Mouse (Mus musculus): ENCODE measurements at regions not wholly inside any gene's neighbourhood (a gene's known extent, or its start where the extent isn't known, plus 50 kb on each side); places are given as distances from the start of the nearest gene placed in this dataset.
A peak's percentile ranks its signal among the peaks of the same experiment; 100 is the strongest.
"Not testable (repeated sequence)": the region's sequence is repeated elsewhere in the genome, so short reads cannot be mapped to it uniquely, and the experiment has no call there.

DNA sequence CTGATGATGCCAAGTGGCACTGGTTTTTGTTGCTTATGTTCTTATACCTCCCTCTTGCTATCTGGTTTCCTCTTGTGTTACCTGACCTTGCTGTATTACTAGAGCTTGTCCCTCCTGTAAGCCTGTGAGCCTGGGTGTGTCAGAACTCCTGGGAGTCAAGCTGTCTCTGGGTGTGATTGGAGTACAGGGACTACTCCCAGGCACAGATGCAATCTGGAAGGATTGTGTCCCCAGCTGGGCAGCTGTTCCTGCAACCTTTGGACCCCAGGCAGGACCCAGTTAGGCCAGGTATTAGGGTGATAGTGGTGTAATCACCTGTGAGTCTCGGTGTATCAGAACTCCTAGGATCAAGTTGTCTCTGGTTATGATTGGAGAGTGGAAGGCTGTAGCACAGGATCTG is 97.4 kb upstream of the Dock11 start:
- TF ChIP-seq POLR2A (IDR thresholded peaks at IDR 0.05; ENCODE audit: insufficient read depth, low read length) (no peak), CTCF (IDR thresholded peaks at IDR 0.05; ENCODE audit: low read depth, low read length) (no peak), EP300 (IDR thresholded peaks at IDR 0.05; ENCODE audit: insufficient read depth, low read depth, low read length) (no peak)
- Histone ChIP-seq H3K9ac (ENCODE audit: low read depth, poor library complexity, severe bottlenecking) (no peak overlapping the region), H3K4me1 (ENCODE audit: control insufficient read depth, insufficient read depth, low read length) (no peaks in the 10 kb centered on the region)

DNA sequence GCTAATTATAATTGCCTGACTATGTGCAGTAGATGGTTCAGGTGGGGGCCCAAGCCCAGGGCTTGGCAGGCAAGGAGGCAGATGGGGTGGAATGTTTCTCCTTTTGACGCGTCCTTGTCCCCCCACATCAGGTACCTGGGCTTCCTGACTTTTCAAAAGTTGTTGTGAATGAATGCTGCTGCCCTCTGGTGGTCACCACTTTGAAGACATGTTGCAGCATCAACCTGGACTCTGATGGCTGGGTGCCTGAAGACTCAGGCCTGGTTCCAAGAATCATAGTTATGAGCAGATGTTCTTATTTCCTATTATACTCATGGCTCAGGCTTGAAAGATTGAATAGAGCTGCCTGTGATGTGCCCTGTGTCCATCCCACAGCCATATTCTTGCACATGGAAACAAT is 75.4 kb upstream of the Dock11 start:
- Histone ChIP-seq H3K9me3 (replicated peaks; ENCODE audit: control insufficient read depth, insufficient read depth, low read length, poor library complexity, severe bottlenecking) (no peaks in the 10 kb centered on the region), H3K4me1 (ENCODE audit: control insufficient read depth, insufficient read depth, low read length) (no peaks in the 10 kb centered on the region), H3K9ac (ENCODE audit: low read depth, poor library complexity, severe bottlenecking) (no peak overlapping the region), H3K27me3 (ENCODE audit: control insufficient read depth, insufficient read depth, low read length, poor library complexity, severe bottlenecking) (no peaks in the 10 kb centered on the region), H3K27ac (ENCODE audit: insufficient read depth, low read length) (no peak overlapping the region), H3K36me3 (ENCODE audit: control insufficient read depth, insufficient read depth, low read length, poor library complexity, severe bottlenecking) (no peaks in the 10 kb centered on the region), H3K4me3 (ENCODE audit: low read depth, low read length) (no peak overlapping the region)
- TF ChIP-seq EP300 (IDR thresholded peaks at IDR 0.05; ENCODE audit: insufficient read depth, low read depth, low read length) (no peak), CTCF (IDR thresholded peaks at IDR 0.05; ENCODE audit: low read depth, low read length) (peak; percentile 18)

More for the DNA sequence above, 97.4 kb upstream of the Dock11 start:
- no peak overlapping the region for H3K4me3 ChIP-seq (ENCODE audit: low read depth, low read length)
- H3K27ac ChIP-seq (ENCODE audit: insufficient read depth, low read length): no peak overlapping the region
- H3K9me3 ChIP-seq (replicated peaks; ENCODE audit: control insufficient read depth, insufficient read depth, low read length, poor library complexity, severe bottlenecking): no peaks in the 10 kb centered on the region
- H3K36me3 ChIP-seq (ENCODE audit: control insufficient read depth, insufficient read depth, low read length, poor library complexity, severe bottlenecking): no peaks in the 10 kb centered on the region
- no peaks in the 10 kb centered on the region for H3K27me3 ChIP-seq (ENCODE audit: control insufficient read depth, insufficient read depth, low read length, poor library complexity, severe bottlenecking)

DNA sequence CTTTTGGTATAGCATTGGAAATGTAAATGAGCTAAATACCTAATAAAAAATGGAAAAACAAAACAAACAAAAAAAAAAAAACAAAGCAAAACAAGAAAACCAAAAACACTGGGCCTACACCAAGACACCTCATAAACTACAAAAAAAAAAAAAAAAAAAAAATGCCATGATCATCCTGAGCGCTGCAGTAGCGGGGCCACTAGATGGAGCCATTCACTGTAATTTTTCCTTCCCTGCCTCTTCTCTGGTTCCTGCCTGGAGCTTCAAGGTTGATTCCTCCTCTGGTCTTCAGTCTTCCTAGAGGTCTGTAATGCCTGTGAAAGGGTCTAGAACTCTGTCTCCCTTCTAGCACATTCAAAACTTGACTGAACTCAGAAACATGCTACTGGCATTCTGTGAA is 54.2 kb upstream of the Dock11 start:
- not testable (repeated sequence) for H3K4me1 ChIP-seq (ENCODE audit: control insufficient read depth, insufficient read depth, low read length); H3K36me3 ChIP-seq (ENCODE audit: control insufficient read depth, insufficient read depth, low read length, poor library complexity, severe bottlenecking); H3K9me3 ChIP-seq (replicated peaks; ENCODE audit: control insufficient read depth, insufficient read depth, low read length, poor library complexity, severe bottlenecking); H3K4me3 ChIP-seq (ENCODE audit: low read depth, low read length); H3K9ac ChIP-seq (ENCODE audit: low read depth, poor library complexity, severe bottlenecking); H3K27me3 ChIP-seq (ENCODE audit: control insufficient read depth, insufficient read depth, low read length, poor library complexity, severe bottlenecking); H3K27ac ChIP-seq (ENCODE audit: insufficient read depth, low read length)

- H3K9me3 ChIP-seq (replicated peaks; ENCODE audit: control insufficient read depth, insufficient read depth, low read length, poor library complexity, severe bottlenecking): no peaks in the 10 kb centered on the region
- H3K4me1 ChIP-seq (ENCODE audit: control insufficient read depth, insufficient read depth, low read length): no peaks in the 10 kb centered on the region
- no peak overlapping the region for H3K27ac ChIP-seq (ENCODE audit: insufficient read depth, low read length)
- no peaks in the 10 kb centered on the region for H3K27me3 ChIP-seq (ENCODE audit: control insufficient read depth, insufficient read depth, low read length, poor library complexity, severe bottlenecking)
- no peak overlapping the region for H3K9ac ChIP-seq (ENCODE audit: low read depth, poor library complexity, severe bottlenecking)
- no peak overlapping the region for H3K4me3 ChIP-seq (ENCODE audit: low read depth, low read length)
- no peaks in the 10 kb centered on the region for H3K36me3 ChIP-seq (ENCODE audit: control insufficient read depth, insufficient read depth, low read length, poor library complexity, severe bottlenecking)
- TF ChIP-seq EP300 (IDR thresholded peaks at IDR 0.05; ENCODE audit: insufficient read depth, low read depth, low read length) (no peak), CTCF (IDR thresholded peaks at IDR 0.05; ENCODE audit: low read depth, low read length) (no peak), POLR2A (IDR thresholded peaks at IDR 0.05; ENCODE audit: insufficient read depth, low read length) (no peak)
These were observed 50.6 kb upstream of the Dock11 start for GRCm38 (mm10) chrX:35838064-35838463.
